Comparison of ENCODE assay signal across 8 mouse cellular contexts in genomic region chr9:56417415-56417947, GRCm38 (mm10). TPM values are rescaled to one million over a fixed set of nuclear protein-coding genes. Genes with fewer than 3 reads are reported as not detected.
A peak's percentile ranks its signal among the peaks of the same experiment; 100 is the strongest.
DNase-seq lines count a peak whose midpoint lies in the region; ATAC-seq lines count a peak whose summit lies in the region.

No protein-coding gene starts in this region.

- peak; percentile 75 for ATAC-seq in intestine, embryonic 16.5 days

- WGBS in intestine, embryonic 16.5 days = under 1% methylated on average over 39 of the region's 40 CpGs

- intact Hi-C loops in left cerebral cortex, postnatal 36 days (cut with DNase I) = loop anchor here (5.0 to 10.0 kb wide), 2 partner anchors 145 to 203 kb away; no protein-coding TSS in a partner anchor

- H3K36me3 ChIP-seq in intestine, embryonic 16.5 days (ENCODE audit: control insufficient read depth, insufficient read depth, low read length) = no peaks in the 10 kb centered on the region

- peak overlapping the region; percentile 88 for H3K4me3 ChIP-seq in intestine, embryonic 16.5 days (ENCODE audit: low read length)

- no peaks in the 10 kb centered on the region for H3K9me3 ChIP-seq in intestine, embryonic 16.5 days (ENCODE audit: control insufficient read depth, low read length)

- DNase-seq in adrenal gland, adult 8-10 months = peak; percentile 80
- DNase-seq in embryo, embryonic 11.5 days (ENCODE audit: low read depth, low spot score) = peak; percentile 51
- DNase-seq in gastrocnemius, postnatal 4 days (ENCODE audit: low spot score in 2 of 2) = peak; percentile 77 to 85
- DNase-seq in left cerebral cortex, postnatal 36 days (ENCODE audit: low spot score in 2 of 2) = peak; percentile 75 to 77
- DNase-seq in mesoderm, embryonic 11.5 days (ENCODE audit: low read depth, low spot score) = peak; percentile 74
- DNase-seq in right cerebral cortex, postnatal 25 days = peak; percentile 81
- DNase-seq in urinary bladder, postnatal 36 days (ENCODE audit: low spot score in 2 of 2) = peak; percentile 79 to 83

- H3K4me1 ChIP-seq in intestine, embryonic 16.5 days (ENCODE audit: control insufficient read depth, insufficient read depth, low read length) = peaks cover 8% of the 10 kb centered on the region

- peak overlapping the region; percentile 64 for H3K4me2 ChIP-seq in intestine, embryonic 16.5 days (ENCODE audit: low read depth, low read length)

- peak overlapping the region; percentile 93 for H3K9ac ChIP-seq in intestine, embryonic 16.5 days (ENCODE audit: low read depth, low read length)

- H3K27me3 ChIP-seq in intestine, embryonic 16.5 days (replicated peaks; ENCODE audit: control insufficient read depth, insufficient read depth, low read length) = no peaks in the 10 kb centered on the region

- H3K27ac ChIP-seq in intestine, embryonic 16.5 days (ENCODE audit: low read length) = peak overlapping the region; percentile 89

RNA-seq across cellular contexts. Expression of gene Peak1, which starts 0.4 kb away (rescaled TPM):
- 10 to 100 TPM; 54.2 to 77.2 (median 64.8) TPM for total RNA-seq in adrenal gland, adult 8-10 months (2022)
- total RNA-seq in gastrocnemius, postnatal 4 days (2021) = 10 to 100 TPM; 30.3 to 34.3 TPM
- 7.8 and 9.4 TPM in 2 replicates for polyA plus RNA-seq in intestine, embryonic 16.5 days (2015; fragmentation: Nextera tagmentation; extraction: Ambion mirVana)
- total RNA-seq in left cerebral cortex, postnatal 36 days (2021) = 10 to 100 TPM; 28.2 to 40.5 TPM

RNA-seq across cellular contexts. Expression of gene Hmg20a, which starts 0.9 kb away (rescaled TPM):
- 10 to 100 TPM; 48.6 to 62.3 (median 54.7) TPM for total RNA-seq in adrenal gland, adult 8-10 months (2022)
- total RNA-seq in gastrocnemius, postnatal 4 days (2021) = 10 to 100 TPM; 43.2 to 44.0 TPM
- polyA plus RNA-seq in intestine, embryonic 16.5 days (2015; fragmentation: Nextera tagmentation; extraction: Ambion mirVana) = 38.1 and 38.4 TPM in 2 replicates
- 10 to 100 TPM; 65.0 to 69.7 TPM for total RNA-seq in left cerebral cortex, postnatal 36 days (2021)

Comparison
In these comparisons a context has a peak if more than half of its experiments do, and no peak if none do; other contexts are left out.
1. Peak in every context shown above with its lines: DNase-seq, ATAC-seq, H3K4me3 ChIP-seq and H3K27ac ChIP-seq.